ENCODE assay signal across 26 mouse cellular contexts in genomic region chr3:105787328-105787727, GRCm38 (mm10).
"Had no signal": no experiment of that assay in that cellular context is flagged by ENCODE, and none has a peak within 500 bp of the region (broad histone marks: within the 10 kb centered on the region; RNA-seq: fewer than 3 reads in every experiment).

No protein-coding gene starts in this region.

- H3K4me1 ChIP-seq: intestine, embryonic 15.5 days had no signal

- H3K27me3 ChIP-seq: heart, embryonic 13.5 days; heart, embryonic 15.5 days; hindbrain, embryonic 12.5 days; intestine, embryonic 15.5 days; kidney, embryonic 15.5 days; limb, embryonic 13.5 days; limb, embryonic 15.5 days; liver, embryonic 12.5 days had no signal

- H3K9ac ChIP-seq: heart, embryonic 13.5 days; heart, embryonic 15.5 days; hindbrain, embryonic 12.5 days; hindbrain, embryonic 14.5 days; intestine, embryonic 15.5 days; kidney, embryonic 15.5 days; limb, embryonic 13.5 days; limb, embryonic 15.5 days; liver, embryonic 12.5 days had no signal

- DNase-seq: gastrocnemius, postnatal 14 days; gastrocnemius, postnatal 36 days; heart, adult 11 months; heart, adult 2 months; heart, postnatal 4 days; kidney, adult 18-20 months; kidney, adult 8-10 months; kidney, postnatal 14 days; kidney, postnatal 36 days; layer of hippocampus, adult 9-11 months; layer of hippocampus, postnatal 36 days; left cerebral cortex, postnatal 4 days had no signal

- ATAC-seq: hindbrain, embryonic 16.5 days; inflammation-experienced regulatory T-cells, adult 6 months; intestine, embryonic 15.5 days; intestine, postnatal 0 days; liver, embryonic 12.5 days had no signal

- H3K27ac ChIP-seq: heart, adult 2 months; heart, embryonic 13.5 days; heart, embryonic 15.5 days; hindbrain, embryonic 10.5 days; hindbrain, embryonic 12.5 days; hindbrain, embryonic 14.5 days; intestine, embryonic 15.5 days; kidney, embryonic 15.5 days; kidney, postnatal 0 days; limb, embryonic 13.5 days; limb, embryonic 15.5 days; liver, embryonic 12.5 days had no signal

- H3K4me3 ChIP-seq: heart, adult 2 months; heart, embryonic 13.5 days; heart, embryonic 15.5 days; hindbrain, embryonic 10.5 days; hindbrain, embryonic 12.5 days; intestine, embryonic 15.5 days; kidney, embryonic 15.5 days; limb, embryonic 13.5 days; limb, embryonic 15.5 days; liver, embryonic 12.5 days had no signal

- H3K9me3 ChIP-seq: heart, embryonic 15.5 days; hindbrain, embryonic 10.5 days; intestine, embryonic 15.5 days; kidney, embryonic 15.5 days; limb, embryonic 15.5 days; liver, embryonic 12.5 days had no signal
